Mouse (Mus musculus): ENCODE data around the gene Wdr18.

Wdr18 gene

DNA sequence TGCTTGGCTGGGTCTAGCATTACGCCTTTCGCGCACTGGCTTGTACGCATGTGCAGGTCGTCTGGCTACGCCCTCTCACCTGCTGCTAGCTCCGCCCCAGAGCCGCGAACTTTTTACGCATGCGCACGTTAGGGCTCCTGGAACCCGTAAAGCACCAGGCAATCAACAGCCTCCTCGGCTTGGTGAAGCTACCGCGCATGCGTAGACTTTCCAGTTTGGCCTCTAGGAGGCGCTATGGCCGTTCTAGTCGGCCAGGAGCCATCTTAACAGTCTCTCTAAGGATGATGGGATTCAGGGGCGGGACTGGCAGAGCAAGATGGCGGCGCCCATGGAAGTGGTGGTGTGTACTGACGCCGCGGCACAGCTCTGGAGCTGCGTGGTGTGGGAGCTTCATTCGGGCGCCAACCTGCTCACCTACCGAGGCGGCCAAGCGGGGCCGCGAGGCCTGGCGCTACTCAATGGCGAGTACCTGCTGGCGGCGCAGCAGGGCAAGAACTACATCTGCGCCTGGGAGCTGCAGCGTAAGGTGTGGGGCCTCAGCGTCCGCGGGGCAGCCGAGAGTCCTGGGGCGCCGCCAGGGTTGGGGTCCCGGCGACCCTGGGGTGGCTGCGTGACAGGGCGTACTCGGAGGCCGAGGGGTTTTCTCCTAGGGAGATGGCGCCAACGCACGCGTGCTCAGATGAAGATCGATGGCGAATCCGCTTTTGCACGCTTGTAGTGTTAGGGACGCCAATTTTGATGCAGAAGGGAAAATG is at the start of gene Wdr18:
Gene Wdr18 (plus strand): TSS at position 306 of the 755 bp plus-strand sequence.
- peak; percentile 99 for DNase-seq (ENCODE audit: low spot score)

DNA sequence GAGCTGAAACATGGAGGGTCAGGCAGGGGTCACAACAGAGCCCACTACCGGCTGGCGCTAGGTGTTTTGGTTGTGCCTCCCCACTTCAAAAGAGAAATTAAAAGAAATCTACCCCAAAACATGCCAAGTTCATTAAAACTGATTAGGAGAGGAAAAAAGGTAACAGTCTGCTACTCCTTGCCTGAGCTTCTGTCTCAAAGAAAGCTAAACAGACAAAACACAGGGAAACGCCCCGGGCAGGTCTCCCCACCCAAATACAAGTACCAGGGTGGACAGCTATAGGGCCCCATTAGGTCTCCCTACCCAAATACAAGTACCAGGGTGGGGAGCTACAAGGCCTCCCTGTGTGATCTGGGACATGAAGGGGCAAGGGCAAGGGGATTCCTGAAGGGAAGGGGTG is 49.4 kb upstream of the Wdr18 start, which contains the start of gene Gm26602:
Gene Gm26602 (plus strand): TSS at position 301 of the 400 bp plus-strand sequence.
- no peak for DNase-seq (ENCODE audit: low spot score)

DNA sequence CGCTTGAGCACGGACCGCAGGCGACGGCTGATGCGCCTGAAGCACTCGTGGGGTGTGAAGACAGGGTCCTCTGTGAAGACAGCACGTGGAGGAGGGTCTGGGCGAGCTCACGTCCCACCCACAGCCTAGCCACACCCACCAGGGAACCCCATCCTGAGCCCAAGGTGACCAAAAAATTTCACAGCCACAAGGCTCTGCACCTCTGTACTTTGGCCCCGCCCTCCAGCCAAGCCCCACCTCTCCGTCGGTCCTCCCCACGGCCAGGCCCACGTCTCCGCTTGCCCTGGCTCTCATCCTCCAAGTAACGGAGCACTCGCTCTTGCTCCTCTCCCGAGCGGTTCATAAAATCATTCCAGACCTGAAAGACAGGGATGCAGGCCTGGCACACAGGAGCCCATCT is 47.5 kb upstream of the Wdr18 start:
- DNase-seq (ENCODE audit: low spot score), result no peak

DNA sequence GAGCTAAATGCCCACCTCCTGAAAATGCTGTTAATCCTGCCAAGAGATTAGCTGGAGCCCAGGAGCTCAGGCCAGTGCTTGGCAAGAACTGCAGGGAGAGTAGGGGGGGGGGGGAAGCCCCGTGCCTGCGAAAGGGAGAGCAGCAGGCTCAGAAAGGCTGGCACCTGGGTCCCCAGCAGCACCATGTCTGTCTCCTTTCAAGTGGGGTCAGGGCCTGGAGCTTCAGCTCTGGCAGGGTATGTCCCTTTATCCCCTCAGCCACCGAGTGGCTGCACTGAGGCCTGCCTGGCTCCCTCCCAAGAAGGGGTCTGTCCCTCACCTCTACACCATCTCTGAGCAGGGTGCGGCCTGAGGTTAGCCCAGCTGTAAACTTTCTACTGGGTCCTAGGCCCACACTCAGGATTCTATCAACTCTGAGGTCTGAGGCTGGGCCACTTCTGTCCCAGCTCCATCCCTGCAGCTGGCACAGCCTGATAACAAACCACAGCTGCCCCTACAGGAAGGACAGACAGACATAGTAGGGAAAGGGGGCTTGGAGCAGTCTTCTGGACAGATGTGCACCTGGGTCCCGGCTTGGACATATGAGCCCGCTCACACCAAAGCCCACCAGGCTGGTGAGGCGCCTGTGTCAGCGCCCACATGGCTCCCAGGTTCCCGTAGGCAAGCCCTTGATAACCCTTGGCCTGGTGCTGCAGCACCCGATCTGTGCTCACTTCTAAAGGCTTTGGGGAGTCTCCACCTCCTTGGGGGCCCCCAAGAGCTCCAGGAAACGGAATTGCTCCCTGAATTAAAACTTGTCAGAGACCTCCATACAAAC is 45.6 kb upstream of the Wdr18 start:
- DNase-seq (ENCODE audit: low spot score), result no peak

DNA sequence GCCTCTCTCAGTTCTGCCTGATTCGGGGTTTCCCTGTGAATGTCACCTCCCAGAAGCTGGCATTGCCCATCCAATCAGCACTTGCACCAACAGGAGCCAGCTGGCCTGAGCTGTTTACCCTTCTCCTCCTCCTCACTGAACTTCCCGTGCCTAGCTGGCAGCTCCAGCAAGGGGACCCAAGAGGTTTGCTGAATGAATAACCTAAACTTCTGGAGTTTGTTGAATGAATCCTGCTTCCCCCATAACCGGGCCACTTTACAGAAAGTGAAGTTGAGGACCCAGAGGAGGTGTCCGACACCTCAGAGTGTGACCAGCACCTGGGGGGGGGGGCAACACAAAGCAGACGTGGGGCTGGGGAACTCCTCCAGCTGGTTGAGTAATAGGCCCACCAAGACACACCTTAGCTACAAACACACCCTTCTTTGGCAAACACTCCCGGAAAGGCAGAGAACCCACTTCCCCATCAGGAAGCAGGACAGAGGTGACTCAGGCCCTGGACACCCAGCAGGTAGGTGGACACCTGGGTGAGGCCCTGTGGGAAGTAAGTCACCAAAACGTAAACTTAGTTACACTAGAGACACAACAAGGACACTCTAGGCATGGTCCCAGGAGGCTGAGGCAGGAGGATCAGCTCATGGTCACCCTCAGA is 44.9 kb upstream of the Wdr18 start:
- no peak for DNase-seq (ENCODE audit: low spot score)

DNA sequence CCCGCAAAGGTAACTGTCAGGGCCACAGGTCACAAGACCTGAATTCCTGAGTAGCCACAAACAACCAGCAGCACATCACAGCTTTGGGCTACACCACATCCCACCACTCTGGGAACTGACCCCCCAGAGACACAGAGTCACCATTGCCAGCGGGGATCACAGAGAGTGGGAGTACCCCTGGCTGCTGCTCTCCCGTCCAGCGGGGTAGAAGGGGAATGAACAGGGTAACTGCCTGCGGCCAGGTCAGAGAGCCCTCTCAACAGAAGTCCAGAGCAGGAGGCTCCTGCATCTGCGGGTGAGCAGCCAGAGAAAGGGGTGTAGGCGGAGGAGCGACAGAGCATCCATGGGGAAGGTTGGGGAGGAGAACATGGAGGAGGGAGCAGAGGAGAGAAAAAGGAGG is 43.9 kb upstream of the Wdr18 start:
- no peak for DNase-seq (ENCODE audit: low spot score)

DNA sequence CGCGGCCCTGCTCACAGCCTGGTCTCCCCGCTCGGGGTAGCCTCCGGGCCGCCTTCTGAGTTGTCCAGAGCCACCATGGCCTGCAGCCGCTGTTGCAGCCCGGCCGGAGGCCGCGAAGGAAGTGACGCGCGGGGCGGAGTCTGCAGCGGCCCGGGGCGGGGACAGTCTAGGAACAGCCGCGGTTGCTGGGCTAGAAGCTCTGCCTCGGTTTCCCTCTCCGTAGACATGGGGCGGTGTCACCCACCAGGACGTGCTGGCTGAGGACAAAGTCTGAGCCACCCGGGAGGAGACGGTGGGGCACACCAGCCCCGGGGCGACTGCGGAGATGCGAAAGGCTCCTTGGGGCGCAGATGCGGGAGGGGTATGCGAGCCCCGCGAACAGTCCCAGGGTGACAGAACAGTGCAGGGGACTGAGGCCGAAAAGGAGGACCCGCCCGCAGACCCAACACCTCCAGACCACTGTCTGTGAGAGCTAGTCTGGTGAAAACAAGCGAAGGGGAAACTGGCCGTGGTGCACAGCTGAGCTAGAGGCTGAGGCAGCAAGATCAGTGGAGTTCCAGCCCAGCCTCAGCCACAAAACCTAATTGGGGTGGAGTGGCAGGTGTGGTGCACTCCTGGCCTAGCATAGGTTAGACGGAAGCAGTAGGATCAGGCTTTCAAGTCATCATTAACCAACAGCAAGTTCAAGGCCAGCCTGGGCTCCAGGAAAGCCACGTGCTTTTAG is 43.0 kb upstream of the Wdr18 start, which contains the start of gene Kiss1r:
Gene Kiss1r (plus strand): TSS at position 164 of the 724 bp plus-strand sequence.
- peak; percentile 42 for DNase-seq (ENCODE audit: low spot score)

DNA sequence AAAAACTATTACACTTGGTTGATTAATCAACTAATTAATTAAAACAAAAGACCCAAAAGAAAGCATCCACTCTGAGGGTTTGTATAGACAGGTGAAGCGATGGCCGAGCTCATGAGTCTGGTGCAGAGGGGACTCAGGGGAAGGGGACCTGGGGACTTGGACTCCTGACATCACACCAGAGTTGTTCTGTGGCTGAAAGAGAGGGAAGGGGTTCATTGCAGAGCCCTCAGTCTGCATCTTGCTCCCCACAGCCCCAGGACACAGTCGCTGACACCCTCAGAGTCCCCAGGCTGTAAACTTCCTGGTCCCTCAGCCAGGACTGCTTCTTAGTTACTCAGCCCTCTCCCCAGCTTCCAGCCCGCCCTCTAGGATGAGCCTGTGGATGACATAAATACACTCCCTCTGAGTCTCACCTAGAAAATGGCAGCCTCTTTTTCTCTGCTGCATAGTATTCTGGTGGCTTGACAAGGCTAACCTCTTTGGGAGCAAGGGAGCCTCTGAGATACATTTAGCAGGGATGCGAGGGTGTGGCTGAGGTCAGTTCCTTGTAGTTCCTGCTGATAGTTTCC is 42.3 kb upstream of the Wdr18 start:
- DNase-seq (ENCODE audit: low spot score), result no peak

DNA sequence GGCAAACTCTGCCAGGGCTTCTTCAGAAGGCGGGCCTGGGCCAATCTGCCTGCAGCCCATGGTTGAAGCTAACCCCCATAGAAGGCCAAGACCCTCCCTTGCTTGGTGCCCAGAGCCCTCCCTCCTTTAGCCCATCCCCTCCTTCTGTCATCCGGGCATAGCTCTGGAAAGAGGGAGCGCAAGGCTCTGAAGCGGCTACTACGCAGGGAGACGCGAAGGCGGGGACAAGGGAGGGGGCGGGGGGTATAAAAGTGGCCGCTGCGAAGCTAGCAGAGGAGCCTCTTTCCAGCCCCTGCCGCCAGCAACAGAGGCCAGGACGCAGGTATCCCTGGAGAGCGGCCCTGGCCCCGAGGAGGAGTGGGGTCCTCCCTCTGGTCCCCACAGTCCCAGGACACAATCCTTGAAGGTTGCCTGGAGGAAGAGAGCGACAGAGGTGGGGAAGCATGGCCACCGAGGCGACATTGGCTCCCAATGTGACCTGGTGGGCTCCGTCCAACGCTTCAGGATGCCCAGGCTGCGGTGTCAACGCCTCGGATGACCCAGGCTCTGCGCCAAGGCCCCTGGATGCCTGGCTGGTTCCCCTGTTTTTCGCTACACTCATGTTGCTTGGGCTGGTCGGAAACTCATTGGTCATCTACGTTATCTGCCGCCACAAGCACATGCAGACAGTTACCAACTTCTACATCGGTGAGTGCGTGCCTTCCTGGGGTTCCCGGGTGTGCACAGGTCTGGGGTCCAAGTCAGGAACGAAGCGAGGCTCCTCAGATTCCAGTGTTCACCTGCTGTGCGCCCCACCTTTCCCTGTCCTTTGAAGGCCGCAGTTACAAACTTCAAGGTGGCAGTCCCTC is 41.5 kb upstream of the Wdr18 start:
- DNase-seq (ENCODE audit: low spot score), result no peak

DNA sequence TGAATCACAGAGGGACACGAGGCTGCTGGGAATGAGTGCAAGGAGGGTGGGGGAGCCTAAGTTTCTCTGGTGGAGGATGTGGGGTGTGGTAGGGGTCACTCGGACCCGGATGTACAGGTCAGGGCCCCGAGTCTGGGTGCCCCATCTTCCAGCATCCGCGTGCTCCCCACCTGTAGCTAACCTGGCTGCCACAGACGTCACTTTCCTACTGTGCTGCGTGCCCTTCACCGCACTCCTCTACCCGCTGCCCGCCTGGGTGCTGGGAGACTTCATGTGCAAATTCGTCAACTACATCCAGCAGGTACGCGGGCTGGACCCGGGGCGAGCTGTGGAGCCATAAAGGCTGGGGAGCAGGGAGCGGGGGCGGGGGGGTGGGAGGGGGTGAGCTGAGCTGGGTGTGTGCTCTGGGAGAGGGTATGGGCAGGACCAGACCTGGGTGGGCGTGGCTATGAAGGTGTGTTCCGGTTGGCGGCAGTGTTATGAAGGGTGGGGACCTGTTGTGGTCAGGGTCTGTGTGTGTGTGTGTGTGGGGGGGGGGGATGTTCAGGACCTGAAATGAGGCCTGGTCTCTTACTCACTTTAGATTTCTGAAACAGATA is 40.6 kb upstream of the Wdr18 start:
- DNase-seq (ENCODE audit: low spot score), result no peak

DNA sequence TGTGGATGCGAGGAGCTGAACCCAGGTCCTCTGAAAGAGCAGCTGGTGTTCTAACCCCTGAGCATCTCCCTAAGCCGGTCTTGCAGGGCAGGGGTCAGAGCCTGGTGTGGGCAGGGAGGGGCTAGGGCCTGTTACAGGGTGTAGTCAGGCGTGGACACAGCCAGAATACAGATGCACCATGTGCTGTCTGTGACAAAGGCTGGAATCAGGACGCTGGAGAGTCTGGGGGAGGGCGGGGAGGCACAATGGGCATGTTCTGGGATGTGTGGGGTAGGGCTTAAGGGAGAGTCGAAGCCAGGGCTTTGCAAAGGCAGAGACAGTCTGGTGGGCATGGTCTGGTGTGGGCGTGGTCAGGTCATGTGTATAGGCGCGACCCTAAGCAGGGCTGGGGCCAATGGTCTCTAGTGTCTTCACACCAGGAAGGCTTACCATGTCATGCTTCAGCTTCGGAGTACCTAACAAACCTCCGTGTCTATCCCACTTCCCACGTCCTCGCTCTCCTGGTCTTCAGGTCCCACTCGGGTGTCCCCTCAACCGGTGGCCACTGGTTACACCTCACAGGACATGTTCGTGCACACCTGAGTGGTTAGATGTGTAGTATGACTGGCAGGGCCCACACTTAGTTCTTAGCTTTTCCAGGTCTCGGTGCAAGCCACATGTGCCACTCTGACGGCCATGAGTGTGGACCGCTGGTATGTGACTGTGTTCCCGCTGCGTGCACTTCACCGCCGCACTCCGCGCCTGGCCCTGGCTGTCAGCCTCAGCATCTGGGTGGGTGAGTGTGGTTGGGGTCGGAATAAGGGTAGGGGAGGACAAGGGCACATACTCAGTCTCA is 39.7 kb upstream of the Wdr18 start:
- no peak for DNase-seq (ENCODE audit: low spot score)

DNA sequence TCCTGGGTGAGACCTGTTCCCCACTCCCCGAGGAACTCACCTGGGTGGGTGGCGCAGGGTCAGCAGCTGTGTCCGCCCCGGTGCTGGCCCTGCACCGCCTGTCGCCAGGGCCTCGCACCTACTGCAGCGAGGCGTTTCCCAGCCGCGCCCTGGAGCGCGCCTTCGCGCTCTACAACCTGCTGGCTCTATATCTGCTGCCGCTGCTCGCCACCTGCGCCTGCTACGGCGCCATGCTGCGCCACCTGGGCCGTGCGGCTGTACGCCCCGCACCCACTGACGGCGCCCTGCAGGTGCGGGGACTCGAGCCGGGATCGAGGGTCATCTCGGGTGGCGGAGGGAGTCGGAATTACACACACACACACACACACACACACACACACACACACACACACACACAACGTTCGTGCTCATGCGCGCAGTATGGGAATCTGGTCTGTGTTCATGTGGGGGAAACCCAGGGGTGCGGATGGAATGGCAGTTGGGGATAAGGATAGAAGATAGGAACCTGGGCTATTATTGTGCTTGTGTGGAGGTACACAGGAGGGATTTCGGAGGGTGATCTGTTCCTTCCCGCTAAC is 38.9 kb upstream of the Wdr18 start, which contains the start of gene R3hdm4:
Gene R3hdm4 (minus strand): TSS at position 251 of the 578 bp plus-strand sequence.
- no peak for DNase-seq (ENCODE audit: low spot score)

DNA sequence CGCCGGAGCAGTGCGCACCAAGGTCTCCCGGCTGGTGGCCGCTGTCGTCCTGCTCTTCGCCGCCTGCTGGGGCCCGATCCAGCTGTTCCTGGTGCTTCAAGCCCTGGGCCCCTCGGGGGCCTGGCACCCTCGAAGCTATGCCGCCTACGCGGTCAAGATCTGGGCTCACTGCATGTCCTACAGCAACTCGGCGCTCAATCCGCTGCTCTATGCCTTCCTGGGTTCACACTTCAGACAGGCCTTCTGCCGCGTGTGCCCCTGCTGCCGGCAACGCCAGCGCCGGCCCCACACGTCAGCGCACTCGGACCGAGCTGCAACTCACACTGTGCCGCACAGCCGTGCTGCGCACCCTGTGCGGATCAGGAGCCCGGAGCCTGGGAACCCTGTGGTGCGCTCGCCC is 38.4 kb upstream of the Wdr18 start:
- no peak for DNase-seq (ENCODE audit: low spot score)

DNA sequence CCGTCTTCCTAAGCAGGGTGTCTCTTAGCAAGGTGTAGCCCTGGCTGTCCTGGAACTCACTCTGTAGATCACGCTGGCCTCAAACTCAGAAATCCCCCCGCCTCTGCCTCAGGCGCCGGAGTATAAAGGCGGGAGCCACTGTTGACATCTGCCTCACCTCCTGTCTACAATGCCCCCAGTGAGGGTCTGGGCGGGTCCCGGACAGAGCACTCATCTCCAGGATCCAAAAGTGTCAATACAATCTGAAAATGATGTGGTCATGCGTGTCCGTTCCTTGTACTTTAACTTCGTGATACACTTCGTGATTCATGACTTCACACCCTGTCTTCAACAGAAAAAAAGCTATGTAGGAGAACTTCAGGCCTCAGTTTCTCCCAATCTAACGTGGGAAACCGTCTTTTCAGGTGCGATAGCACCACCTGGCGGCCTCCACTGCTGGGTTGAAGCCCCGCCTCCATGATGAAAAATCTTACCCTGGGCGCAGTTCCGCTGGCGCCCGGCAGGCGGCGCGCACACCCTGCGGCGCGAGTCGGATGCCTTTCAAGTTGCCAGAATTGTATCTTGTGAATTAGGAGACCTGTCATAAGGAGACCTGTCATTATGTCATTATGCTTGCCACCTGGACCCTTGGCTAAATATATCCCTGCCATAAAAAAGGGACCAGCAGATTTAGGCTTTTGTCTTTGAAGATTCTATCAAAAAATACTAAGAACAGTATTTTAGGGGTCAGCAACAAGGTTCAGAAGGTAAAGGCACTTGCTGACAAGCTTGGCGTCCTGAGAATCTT is 34.8 kb upstream of the Wdr18 start:
- peak; percentile 97 for DNase-seq (ENCODE audit: low spot score)

DNA sequence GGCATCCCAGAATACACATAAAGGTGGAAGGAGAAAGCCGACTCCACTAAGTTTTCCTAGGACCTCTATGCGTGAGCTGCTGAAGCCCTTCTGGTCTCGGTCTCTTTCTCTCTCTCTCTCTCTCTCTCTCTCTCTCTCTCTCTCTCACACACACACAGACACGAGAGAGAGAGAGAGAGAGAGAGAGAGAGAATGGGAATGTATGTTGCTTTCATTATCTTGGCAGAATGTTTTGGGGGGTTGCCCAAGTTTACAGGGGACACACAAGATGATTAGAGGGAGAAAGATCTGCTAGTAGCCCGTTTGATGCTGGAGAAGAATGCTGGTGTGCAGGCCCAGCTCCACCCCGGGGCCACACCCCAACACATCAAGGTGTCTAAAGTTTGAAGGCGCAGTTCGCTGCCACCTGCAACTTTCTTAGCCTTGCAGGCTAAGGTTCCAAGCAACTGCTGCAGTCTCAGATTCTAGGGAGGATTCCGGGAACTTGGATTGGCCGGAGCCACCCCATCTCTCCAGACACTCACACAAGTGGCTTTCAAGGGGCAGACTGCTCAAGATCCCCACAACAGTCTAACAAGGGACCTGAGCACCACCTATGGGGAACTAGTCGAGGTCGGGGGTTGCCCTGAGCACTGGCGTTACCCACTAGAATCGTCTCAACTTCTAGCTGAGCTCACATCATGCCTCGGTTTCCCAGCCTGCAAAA is 34.0 kb upstream of the Wdr18 start:
- no peak for DNase-seq (ENCODE audit: low spot score)

DNA sequence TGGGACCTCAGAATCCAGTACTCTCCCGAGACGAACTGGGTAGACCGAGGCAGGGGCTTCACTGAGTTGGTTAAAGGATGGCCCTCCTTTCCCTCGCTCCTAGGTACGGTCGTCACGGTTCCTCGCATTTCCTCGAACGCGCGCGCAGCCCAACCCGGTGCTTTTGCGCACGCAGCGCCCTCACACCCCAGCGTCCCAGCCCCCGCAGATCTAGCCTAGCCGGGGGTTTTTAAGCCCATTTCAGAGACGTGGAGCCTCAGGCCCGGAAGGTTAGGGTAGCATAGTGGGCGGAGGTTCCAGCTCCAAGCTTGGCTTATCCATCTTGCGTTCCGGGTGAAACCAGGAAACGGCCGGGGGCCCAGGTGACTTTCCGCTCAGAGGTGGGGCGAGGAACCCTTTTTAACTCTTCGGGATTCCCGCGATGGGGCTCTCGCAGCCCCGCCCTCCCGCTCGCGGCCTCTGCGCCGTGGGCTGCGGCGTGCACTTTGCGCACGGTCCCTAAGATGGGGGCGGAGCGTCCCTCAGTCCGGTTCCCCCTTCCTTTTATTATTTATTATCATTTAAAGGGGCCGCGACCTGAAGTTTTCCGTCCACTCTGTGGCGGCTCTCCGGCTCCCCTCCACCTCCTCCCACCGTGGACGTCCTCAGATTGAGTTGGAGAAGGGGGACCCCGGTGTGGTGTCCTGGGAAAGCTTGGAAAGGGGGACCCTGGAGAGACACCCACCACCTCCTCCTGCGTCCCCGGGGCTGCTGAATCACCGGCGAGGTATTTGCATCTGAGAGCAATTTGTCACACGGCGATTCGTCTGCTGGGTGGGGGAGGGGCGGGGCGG is 33.2 kb upstream of the Wdr18 start, which contains the start of gene Arid3a:
Gene Arid3a (plus strand): TSS at position 553 of the 833 bp plus-strand sequence.
- DNase-seq (ENCODE audit: low spot score), result peak; percentile 68

All from layer of hippocampus, adult 9-10 months (tissue).